Mouse (Mus musculus): ENCODE measurements around the gene Gm28374. TPM values are rescaled to one million over a fixed set of nuclear protein-coding genes. Genes with fewer than 3 reads are reported as not detected.

Gene Gm28374
- polyA plus RNA-seq, 1 experiment = 0.44 TPM

GRCm38 (mm10) chr19:6102169-6102853 is 20.3 kb upstream of the Gm28374 start:
- Histone ChIP-seq H3K36me3 (ENCODE audit: control insufficient read depth, insufficient read depth) (no peaks in the 10 kb centered on the region), H3K27me3 (ENCODE audit: control insufficient read depth, insufficient read depth, insufficient read length) (no peaks in the 10 kb centered on the region), H3K79me2 (ENCODE audit: control insufficient read depth, insufficient read depth) (no peaks in the 10 kb centered on the region), H3ac (ENCODE audit: control insufficient read depth, insufficient read length, low read depth) (no peak overlapping the region), H3K4me3 (ENCODE audit: insufficient read depth, poor library complexity, severe bottlenecking) (no peak overlapping the region), H3K79me3 (ENCODE audit: low read depth) (no peaks in the 10 kb centered on the region)
- no peak for TF ChIP-seq USF1 (IDR thresholded peaks at IDR 0.05; ENCODE audit: low read depth)
- no peak for TF ChIP-seq MYOG (IDR thresholded peaks at IDR 0.05; ENCODE audit: control insufficient read depth, extremely low read depth, insufficient read length)
- no peak for TF ChIP-seq MAX (IDR thresholded peaks at IDR 0.05)
- TF ChIP-seq FOSL1 (IDR thresholded peaks at IDR 0.05; ENCODE audit: insufficient read depth, low read length, poor library complexity, severe bottlenecking) = no peak
- no peak for TF ChIP-seq CEBPB (IDR thresholded peaks at IDR 0.05; ENCODE audit: low read depth)
- no peak for TF ChIP-seq CTCF (IDR thresholded peaks at IDR 0.05; ENCODE audit: control insufficient read depth, insufficient read depth, insufficient read length)
- TF ChIP-seq MYOD1 (IDR thresholded peaks at IDR 0.05; ENCODE audit: control insufficient read depth, insufficient read length, low read depth) = no peak

GRCm38 (mm10) chr19:6101186-6101585 is 19.1 kb upstream of the Gm28374 start:
- Histone ChIP-seq H3K4me3 (ENCODE audit: insufficient read depth, poor library complexity, severe bottlenecking) (no peak overlapping the region), H3K79me3 (ENCODE audit: low read depth) (no peaks in the 10 kb centered on the region), H3ac (ENCODE audit: control insufficient read depth, insufficient read length, low read depth) (no peak overlapping the region), H3K79me2 (ENCODE audit: control insufficient read depth, insufficient read depth) (no peaks in the 10 kb centered on the region), H3K27me3 (ENCODE audit: control insufficient read depth, insufficient read depth, insufficient read length) (no peaks in the 10 kb centered on the region), H3K36me3 (ENCODE audit: control insufficient read depth, insufficient read depth) (no peaks in the 10 kb centered on the region)
- TF ChIP-seq MYOG (IDR thresholded peaks at IDR 0.05; ENCODE audit: control insufficient read depth, extremely low read depth, insufficient read length) = no peak
- no peak for TF ChIP-seq FOSL1 (IDR thresholded peaks at IDR 0.05; ENCODE audit: insufficient read depth, low read length, poor library complexity, severe bottlenecking)
- TF ChIP-seq CTCF (IDR thresholded peaks at IDR 0.05; ENCODE audit: control insufficient read depth, insufficient read depth, insufficient read length) = no peak
- TF ChIP-seq CEBPB (IDR thresholded peaks at IDR 0.05; ENCODE audit: low read depth) = no peak
- TF ChIP-seq MAX (IDR thresholded peaks at IDR 0.05) = no peak
- TF ChIP-seq USF1 (IDR thresholded peaks at IDR 0.05; ENCODE audit: low read depth) = no peak
- TF ChIP-seq MYOD1 (IDR thresholded peaks at IDR 0.05; ENCODE audit: control insufficient read depth, insufficient read length, low read depth) = no peak

- Histone ChIP-seq H3K36me3 (ENCODE audit: control insufficient read depth, insufficient read depth) (peaks cover 9% of the 10 kb centered on the region), H3K79me2 (ENCODE audit: control insufficient read depth, insufficient read depth) (peaks cover 8% of the 10 kb centered on the region)
Measured at GRCm38 (mm10) chr19:6097847-6098246, 15.8 kb upstream of the Gm28374 start.

GRCm38 (mm10) chr19:6094119-6094518 is 12.1 kb upstream of the Gm28374 start, which contains the start of gene AC131692.1:
AC131692.1 (plus strand) TSS chr19:6094419.
- H3K79me2 ChIP-seq (ENCODE audit: control insufficient read depth, insufficient read depth) = peaks cover 44% of the 10 kb centered on the region
- H3K27me3 ChIP-seq (ENCODE audit: control insufficient read depth, insufficient read depth, insufficient read length) = no peaks in the 10 kb centered on the region
- H3K36me3 ChIP-seq (ENCODE audit: control insufficient read depth, insufficient read depth) = peaks cover 45% of the 10 kb centered on the region
- TF ChIP-seq MYOG (IDR thresholded peaks at IDR 0.05; ENCODE audit: control insufficient read depth, extremely low read depth, insufficient read length) = no peak
- no peak for TF ChIP-seq MYOD1 (IDR thresholded peaks at IDR 0.05; ENCODE audit: control insufficient read depth, insufficient read length, low read depth)
- no peak for TF ChIP-seq USF1 (IDR thresholded peaks at IDR 0.05; ENCODE audit: low read depth)
- TF ChIP-seq MAX (IDR thresholded peaks at IDR 0.05) = no peak
- no peak for TF ChIP-seq CEBPB (IDR thresholded peaks at IDR 0.05; ENCODE audit: low read depth)
- no peak for TF ChIP-seq FOSL1 (IDR thresholded peaks at IDR 0.05; ENCODE audit: insufficient read depth, low read length, poor library complexity, severe bottlenecking)
- TF ChIP-seq CTCF (IDR thresholded peaks at IDR 0.05; ENCODE audit: control insufficient read depth, insufficient read depth, insufficient read length) = no peak
- no peak within 1 kb of the TSS for H3ac ChIP-seq (ENCODE audit: control insufficient read depth, insufficient read length, low read depth)
- H3K4me3 ChIP-seq (ENCODE audit: insufficient read depth, poor library complexity, severe bottlenecking) = no peak within 1 kb of the TSS
- H3K79me3 ChIP-seq (ENCODE audit: low read depth) = peaks cover 8% of the 10 kb centered on the region

More at GRCm38 (mm10) chr19:6097847-6098246, 15.8 kb upstream of the Gm28374 start:
- TF ChIP-seq CTCF (IDR thresholded peaks at IDR 0.05; ENCODE audit: control insufficient read depth, insufficient read depth, insufficient read length) (no peak), MYOG (IDR thresholded peaks at IDR 0.05; ENCODE audit: control insufficient read depth, extremely low read depth, insufficient read length) (no peak)
- Histone ChIP-seq H3K79me3 (ENCODE audit: low read depth) (no peaks in the 10 kb centered on the region), H3K4me3 (ENCODE audit: insufficient read depth, poor library complexity, severe bottlenecking) (no peak overlapping the region), H3ac (ENCODE audit: control insufficient read depth, insufficient read length, low read depth) (no peak overlapping the region), H3K27me3 (ENCODE audit: control insufficient read depth, insufficient read depth, insufficient read length) (no peaks in the 10 kb centered on the region)

GRCm38 (mm10) chr19:6088841-6089240 is 6.8 kb upstream of the Gm28374 start:
- TF ChIP-seq FOSL1 (IDR thresholded peaks at IDR 0.05; ENCODE audit: insufficient read depth, low read length, poor library complexity, severe bottlenecking) (no peak), MAX (IDR thresholded peaks at IDR 0.05) (no peak), MYOD1 (IDR thresholded peaks at IDR 0.05; ENCODE audit: control insufficient read depth, insufficient read length, low read depth) (no peak), USF1 (IDR thresholded peaks at IDR 0.05; ENCODE audit: low read depth) (no peak), MYOG (IDR thresholded peaks at IDR 0.05; ENCODE audit: control insufficient read depth, extremely low read depth, insufficient read length) (no peak), CTCF (IDR thresholded peaks at IDR 0.05; ENCODE audit: control insufficient read depth, insufficient read depth, insufficient read length) (no peak), CEBPB (IDR thresholded peaks at IDR 0.05; ENCODE audit: low read depth) (no peak)
- Histone ChIP-seq H3K79me2 (ENCODE audit: control insufficient read depth, insufficient read depth) (peaks cover 95% of the 10 kb centered on the region), H3K27me3 (ENCODE audit: control insufficient read depth, insufficient read depth, insufficient read length) (no peaks in the 10 kb centered on the region), H3K36me3 (ENCODE audit: control insufficient read depth, insufficient read depth) (peaks cover 63% of the 10 kb centered on the region), H3ac (ENCODE audit: control insufficient read depth, insufficient read length, low read depth) (no peak overlapping the region), H3K4me3 (ENCODE audit: insufficient read depth, poor library complexity, severe bottlenecking) (no peak overlapping the region), H3K79me3 (ENCODE audit: low read depth) (peaks cover 35% of the 10 kb centered on the region)

All from C2C12 (cell line).